Mouse (Mus musculus) stomach, postnatal 0 days (tissue): ENCODE measurements at regions not wholly inside any gene's neighbourhood (a gene's known extent, or its start where the extent isn't known, plus 50 kb on each side); places are given as distances from the start of the nearest gene placed in this dataset.

Experiments
- CTCF ChIP-seq: IDR thresholded peaks from 2 replicates; pipeline ENCODE4 v1.5.1; 2016; ENCODE audit warnings: antibody characterized with exemption, low read depth, mild to moderate bottlenecking, moderate library complexity
- EP300 ChIP-seq: optimal IDR thresholded peaks from 2 replicates; pipeline ENCODE3; 2016; ENCODE audit warnings: antibody characterized with exemption

GRCm38 (mm10) chr12:21476516-21476915 lies 59.1 kb upstream of the Ywhaq start:
- TF ChIP-seq CTCF (no peak), EP300 (no peak)
